Mouse (Mus musculus) neural tube, embryonic 13.5 days (tissue): ENCODE data around the gene Fam198a. TPM values are rescaled to one million over a fixed set of nuclear protein-coding genes. Genes with fewer than 3 reads are reported as not detected.

Experiments used
- ATAC-seq: fragments of 200-750 bp; cut with Nextera tagmentation; 2 replicates; pipeline ENCODE4 v1.8.0; 2017; ENCODE audit warnings: low read depth, mild to moderate bottlenecking, moderate TSS enrichment, moderate library complexity
- H3K27ac ChIP-seq: fragments of 300-500 bp; sonication (generic); replicated peaks from 2 replicates; pipeline ENCODE4 v1.5.1; 2015; ENCODE audit warnings: moderate library complexity, mild to moderate bottlenecking, inconsistent platforms
- H3K27me3 ChIP-seq: fragments of 300-500 bp; sonication (generic); 2 replicates; pipeline ENCODE4 v1.6.1; 2015; ENCODE audit warnings: mild to moderate bottlenecking, inconsistent platforms
- H3K36me3 ChIP-seq: fragments of 300-500 bp; sonication (generic); 2 replicates; pipeline ENCODE4 v1.6.1; 2015; ENCODE audit warnings: mild to moderate bottlenecking, inconsistent platforms
- H3K4me1 ChIP-seq: fragments of 300-500 bp; sonication (generic); replicated peaks from 2 replicates; pipeline ENCODE4 v1.6.1; 2015; ENCODE audit warnings: inconsistent platforms
- H3K4me2 ChIP-seq: fragments of 300-500 bp; sonication (generic); 2 replicates; pipeline ENCODE4 v1.6.1; 2015; ENCODE audit warnings: inconsistent platforms, mild to moderate bottlenecking, moderate library complexity
- H3K4me3 ChIP-seq: fragments of 300-500 bp; sonication (generic); 2 replicates; pipeline ENCODE4 v1.5.1; 2015; ENCODE audit warnings: mild to moderate bottlenecking, inconsistent platforms
- H3K9ac ChIP-seq: fragments of 300-500 bp; sonication (generic); 2 replicates; pipeline ENCODE4 v1.6.1; 2015; ENCODE audit warnings: moderate library complexity, mild to moderate bottlenecking, inconsistent platforms
- H3K9me3 ChIP-seq: fragments of 300-500 bp; sonication (generic); 2 replicates; pipeline ENCODE4 v1.6.1; 2016; ENCODE audit warnings: inconsistent platforms
- WGBS: fragments of 180-500 bp; shearing (Covaris S2); methylation state at CpG from one replicate; pipeline ENCODE4 v1.1.7; 2015; 5-methylcytosine and 5-hydroxymethylcytosine counted together
- polyA plus RNA-seq: library from polyadenylated mRNA; unstranded; fragments of >200 nt; fragmentation: Nextera tagmentation; extraction: Ambion mirVana; gene quantifications from 2 replicates; pipeline ENCODE4 v1.2.1, GENCODE M21; 2015

Fam198a gene
- polyA plus RNA-seq: 2.8 and 3.5 TPM in 2 replicates

DNA sequence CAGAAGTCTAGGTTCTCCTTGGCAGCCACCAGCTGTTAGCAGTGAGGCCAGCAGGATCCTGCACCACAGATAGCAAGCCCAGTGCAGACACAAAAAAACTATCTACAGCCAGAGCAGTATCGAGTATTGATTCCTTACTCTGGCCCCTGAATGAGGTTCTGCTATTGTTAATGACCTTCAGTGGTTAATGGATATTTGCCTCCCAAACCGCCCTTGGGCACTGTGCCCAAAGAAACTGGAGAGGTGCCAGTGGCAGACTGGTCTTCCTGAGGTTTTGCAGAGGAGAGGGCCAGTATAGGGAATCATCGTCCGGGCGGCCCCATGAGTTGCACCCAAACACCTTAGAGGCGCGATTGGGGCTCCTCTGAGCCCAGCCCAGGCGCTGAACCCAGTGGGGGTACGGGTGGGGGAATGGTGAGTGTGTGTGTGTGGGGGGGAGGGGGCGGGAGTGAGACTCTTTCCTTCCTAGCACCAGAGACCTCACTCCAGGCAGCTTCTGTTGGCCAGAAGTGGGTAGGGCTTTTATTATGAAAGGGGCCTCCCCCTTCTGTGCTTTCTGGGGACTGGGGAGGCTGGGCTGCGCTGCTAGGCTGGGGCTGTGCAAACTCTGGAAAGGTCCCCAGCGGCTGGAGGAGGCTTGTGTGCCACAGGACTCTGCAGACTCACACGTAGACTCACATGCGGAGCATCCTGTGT lies at the start of gene Fam198a:
Gene Fam198a (plus strand): TSS at position 571 of the 696 bp plus-strand sequence.
- Histone ChIP-seq H3K36me3 (no peaks in the 10 kb centered on the region), H3K27ac (peak within 1 kb of the TSS; percentile 74), H3K4me3 (peak within 1 kb of the TSS; percentile 31), H3K4me1 (peaks cover 17% of the 10 kb centered on the region), H3K4me2 (peak within 1 kb of the TSS; percentile 51), H3K9ac (peak within 1 kb of the TSS; percentile 60), H3K27me3 (0 out of 2 replicates have a peak, but pooled peaks cover 4% of the 10 kb centered on the region), H3K9me3 (no peaks in the 10 kb centered on the region)
- WGBS: 9% methylated on average over 14 of the region's 14 CpGs
- peak; percentile 93 for ATAC-seq

GRCm38 (mm10) chr9:121901710-121902700 lies 48.8 kb upstream of the Fam198a start:
- Histone ChIP-seq H3K27me3 (no peaks in the 10 kb centered on the region), H3K4me1 (no peaks in the 10 kb centered on the region), H3K36me3 (no peaks in the 10 kb centered on the region), H3K27ac (no peak overlapping the region), H3K4me2 (no peak overlapping the region), H3K9me3 (no peaks in the 10 kb centered on the region), H3K4me3 (no peak overlapping the region), H3K9ac (no peak overlapping the region)
- 74% methylated on average over 5 of the region's 5 CpGs for WGBS
- ATAC-seq: no peak

- 81% methylated on average over 8 of the region's 8 CpGs for WGBS
- no peak overlapping the region for H3K27ac ChIP-seq
- no peaks in the 10 kb centered on the region for H3K9me3 ChIP-seq
- H3K4me1 ChIP-seq: no peaks in the 10 kb centered on the region
- H3K36me3 ChIP-seq: no peaks in the 10 kb centered on the region
- no peaks in the 10 kb centered on the region for H3K27me3 ChIP-seq
- no peak overlapping the region for H3K9ac ChIP-seq
- no peak overlapping the region for H3K4me3 ChIP-seq
- ATAC-seq: no peak
- H3K4me2 ChIP-seq: no peak overlapping the region
Measured at GRCm38 (mm10) chr9:121903476-121904305, 47.1 kb upstream of the Fam198a start.

- no peak for ATAC-seq
- Histone ChIP-seq H3K4me3 (no peak overlapping the region), H3K9ac (no peak overlapping the region), H3K36me3 (no peaks in the 10 kb centered on the region), H3K9me3 (no peaks in the 10 kb centered on the region), H3K27ac (no peak overlapping the region), H3K4me1 (no peaks in the 10 kb centered on the region), H3K4me2 (no peak overlapping the region), H3K27me3 (no peaks in the 10 kb centered on the region)
- 87% methylated on average over 4 of the region's 4 CpGs for WGBS
Measured at GRCm38 (mm10) chr9:121904319-121904718, 46.5 kb upstream of the Fam198a start.

GRCm38 (mm10) chr9:121904946-121905345 lies 45.8 kb upstream of the Fam198a start:
- no peaks in the 10 kb centered on the region for H3K27me3 ChIP-seq
- no peak for ATAC-seq
- no peaks in the 10 kb centered on the region for H3K36me3 ChIP-seq
- H3K4me2 ChIP-seq: no peak overlapping the region
- no peak overlapping the region for H3K9ac ChIP-seq
- H3K9me3 ChIP-seq: no peaks in the 10 kb centered on the region
- WGBS: 91% methylated on average over 7 of the region's 7 CpGs
- no peak overlapping the region for H3K27ac ChIP-seq
- H3K4me3 ChIP-seq: no peak overlapping the region
- H3K4me1 ChIP-seq: no peaks in the 10 kb centered on the region

GRCm38 (mm10) chr9:121905556-121906185 lies 45.1 kb upstream of the Fam198a start:
- Histone ChIP-seq H3K9me3 (no peaks in the 10 kb centered on the region), H3K9ac (no peak overlapping the region), H3K27ac (no peak overlapping the region), H3K4me1 (no peaks in the 10 kb centered on the region), H3K36me3 (no peaks in the 10 kb centered on the region), H3K4me2 (no peak overlapping the region), H3K4me3 (no peak overlapping the region), H3K27me3 (no peaks in the 10 kb centered on the region)
- WGBS: 87% methylated on average over 4 of the region's 4 CpGs
- ATAC-seq: no peak

GRCm38 (mm10) chr9:121906456-121906855 lies 44.3 kb upstream of the Fam198a start:
- Histone ChIP-seq H3K9ac (no peak overlapping the region), H3K4me3 (no peak overlapping the region), H3K27me3 (no peaks in the 10 kb centered on the region), H3K4me2 (no peak overlapping the region), H3K4me1 (no peaks in the 10 kb centered on the region), H3K9me3 (no peaks in the 10 kb centered on the region), H3K27ac (no peak overlapping the region), H3K36me3 (no peaks in the 10 kb centered on the region)
- WGBS: 87% methylated on average over 5 of the region's 5 CpGs
- ATAC-seq: no peak

DNA sequence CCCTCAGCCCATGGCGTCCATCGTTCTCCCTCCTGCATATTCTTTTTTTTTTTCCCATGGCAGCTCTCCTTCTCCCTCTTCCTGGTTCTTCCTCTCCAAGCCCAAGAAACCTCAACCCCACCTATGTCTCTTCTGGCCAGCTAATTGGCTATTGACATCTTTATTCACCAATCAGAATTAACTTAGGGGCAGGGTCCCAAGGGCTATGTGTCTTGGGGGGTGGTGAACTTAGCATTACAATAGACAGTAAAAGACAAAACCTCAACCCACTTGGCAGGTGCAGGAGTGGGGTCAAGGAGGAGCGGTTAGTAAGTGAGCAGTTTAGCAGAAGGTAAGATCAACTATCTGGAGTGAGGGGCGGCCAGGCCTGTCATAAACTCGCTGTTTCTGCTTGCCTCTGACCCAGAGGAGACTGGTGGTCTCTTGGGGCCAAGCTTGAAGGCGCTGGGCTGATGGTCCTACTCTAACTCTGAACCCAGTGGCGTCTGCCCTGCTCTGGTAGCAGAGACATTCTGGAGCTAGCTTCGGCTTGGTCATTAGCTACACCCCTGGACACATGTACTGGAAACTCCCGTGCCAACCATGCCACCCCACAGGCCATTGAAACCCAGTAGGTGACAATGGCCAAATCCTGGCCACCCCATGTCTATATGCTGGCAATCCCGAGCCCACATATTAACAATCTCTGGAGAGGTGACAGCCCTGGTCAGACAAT lies 43.3 kb upstream of the Fam198a start:
- WGBS: 70% methylated on average over 10 of the region's 10 CpGs
- Histone ChIP-seq H3K9me3 (no peaks in the 10 kb centered on the region), H3K36me3 (no peaks in the 10 kb centered on the region), H3K27ac (no peak overlapping the region), H3K9ac (no peak overlapping the region), H3K27me3 (no peaks in the 10 kb centered on the region), H3K4me2 (no peak overlapping the region), H3K4me3 (no peak overlapping the region), H3K4me1 (no peaks in the 10 kb centered on the region)
- no peak for ATAC-seq

- 92% methylated on average over 17 of the region's 17 CpGs for WGBS
Measured at GRCm38 (mm10) chr9:121908321-121908720, 42.5 kb upstream of the Fam198a start.

DNA sequence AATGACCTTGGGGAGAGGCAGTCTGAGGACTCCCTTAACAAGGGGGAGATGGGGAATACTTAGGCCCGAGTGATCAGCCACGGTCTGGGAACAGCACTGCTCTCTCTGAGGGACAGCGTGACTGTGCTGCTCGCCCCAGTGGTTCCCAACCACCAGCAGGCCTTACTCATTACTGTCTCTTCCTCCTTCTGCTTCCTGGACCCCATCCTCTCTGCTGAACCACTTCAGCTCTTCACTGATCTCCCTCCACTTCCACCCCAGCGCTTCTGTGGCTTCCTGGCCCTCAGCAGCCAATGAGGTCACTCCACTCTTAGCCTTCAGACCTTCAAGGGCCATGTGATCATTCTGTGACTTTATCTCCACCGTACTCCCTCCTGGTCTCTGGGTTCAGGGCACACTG lies 41.2 kb upstream of the Fam198a start:
- no peaks in the 10 kb centered on the region for H3K36me3 ChIP-seq
- no peak overlapping the region for H3K4me2 ChIP-seq
- H3K9ac ChIP-seq: no peak overlapping the region
- no peak overlapping the region for H3K4me3 ChIP-seq
- WGBS: 80% methylated on average over 6 of the region's 6 CpGs
- H3K27ac ChIP-seq: no peak overlapping the region
- ATAC-seq: no peak
- H3K9me3 ChIP-seq: no peaks in the 10 kb centered on the region
- no peaks in the 10 kb centered on the region for H3K27me3 ChIP-seq
- no peaks in the 10 kb centered on the region for H3K4me1 ChIP-seq

More at GRCm38 (mm10) chr9:121908321-121908720, 42.5 kb upstream of the Fam198a start:
- H3K36me3 ChIP-seq: no peaks in the 10 kb centered on the region
- H3K27me3 ChIP-seq: no peaks in the 10 kb centered on the region
- no peak overlapping the region for H3K27ac ChIP-seq
- H3K9me3 ChIP-seq: no peaks in the 10 kb centered on the region
- H3K4me1 ChIP-seq: no peaks in the 10 kb centered on the region
- H3K9ac ChIP-seq: no peak overlapping the region
- H3K4me2 ChIP-seq: no peak overlapping the region
- H3K4me3 ChIP-seq: no peak overlapping the region
- no peak for ATAC-seq

- H3K4me1 ChIP-seq: no peaks in the 10 kb centered on the region
- 90% methylated on average over 7 of the region's 7 CpGs for WGBS
- no peak for ATAC-seq
- no peaks in the 10 kb centered on the region for H3K9me3 ChIP-seq
- no peak overlapping the region for H3K4me2 ChIP-seq
- no peaks in the 10 kb centered on the region for H3K36me3 ChIP-seq
- no peaks in the 10 kb centered on the region; the same call in 1 of the 2 replicates for H3K27me3 ChIP-seq
- H3K9ac ChIP-seq: no peak overlapping the region
- no peak overlapping the region for H3K27ac ChIP-seq
- H3K4me3 ChIP-seq: no peak overlapping the region
Measured at GRCm38 (mm10) chr9:121911196-121911595, 39.6 kb upstream of the Fam198a start.
